Mouse (Mus musculus) hindbrain, postnatal 0 days (tissue): ENCODE measurements around the gene Kcne2. TPM values are rescaled to one million over a fixed set of nuclear protein-coding genes. Genes with fewer than 3 reads are reported as not detected.
A peak's percentile ranks its signal among the peaks of the same experiment; 100 is the strongest.

Source experiments
- ATAC-seq: fragments of 200-750 bp; cut with Nextera tagmentation; 2 replicates; pipeline ENCODE4 v1.8.0; 2017; ENCODE audit warnings: mild to moderate bottlenecking, moderate TSS enrichment, moderate library complexity
- DNase-seq: peaks from one replicate; pipeline ENCODE4 v3.0.0-alpha.2; 2015; ENCODE audit warnings: low spot score
- H3K27ac ChIP-seq: fragments of 300-500 bp; sonication (generic); 2 replicates; pipeline ENCODE4 v1.5.1; 2014; ENCODE audit warnings: mild to moderate bottlenecking
- H3K27me3 ChIP-seq: fragments of 300-500 bp; sonication (generic); 2 replicates; pipeline ENCODE4 v1.6.1; 2014; ENCODE audit warnings: low read length, mixed read lengths; ENCODE audit not compliant: insufficient read depth
- H3K36me3 ChIP-seq: fragments of 300-500 bp; sonication (generic); 2 replicates; pipeline ENCODE4 v1.6.1; 2014; ENCODE audit warnings: low read length, mixed read lengths; ENCODE audit not compliant: insufficient read depth
- H3K4me1 ChIP-seq: fragments of 300-500 bp; sonication (generic); 2 replicates; pipeline ENCODE4 v1.6.1; 2014; ENCODE audit warnings: antibody characterized with exemption, low read length, mixed read lengths; ENCODE audit not compliant: insufficient read depth
- H3K4me2 ChIP-seq: fragments of 300-500 bp; sonication (generic); 2 replicates; pipeline ENCODE4 v1.6.1; 2014; ENCODE audit warnings: low read depth, mild to moderate bottlenecking, low read length, moderate library complexity, mixed read lengths
- H3K4me3 ChIP-seq: fragments of 300-500 bp; sonication (generic); 2 replicates; pipeline ENCODE4 v1.5.1; 2014; ENCODE audit warnings: low read length
- H3K9ac ChIP-seq: fragments of 300-500 bp; sonication (generic); replicated peaks from 2 replicates; pipeline ENCODE4 v1.6.1; 2014; ENCODE audit warnings: mild to moderate bottlenecking, low read length, moderate library complexity, mixed read lengths
- H3K9me3 ChIP-seq: fragments of 300-500 bp; sonication (generic); 2 replicates; pipeline ENCODE4 v1.6.1; 2016; ENCODE audit warnings: low read length, mixed read lengths
- CTCF ChIP-seq: IDR thresholded peaks from 2 replicates; pipeline ENCODE4 v1.5.1; 2016; ENCODE audit warnings: antibody characterized with exemption, control low read depth, low read depth
- WGBS: fragments of 180-500 bp; shearing (Covaris S2); extraction: QIAGEN DNeasy Blood & Tissue Kit; methylation state at CpG from one replicate; pipeline ENCODE4 v1.1.7; 2014; 5-methylcytosine and 5-hydroxymethylcytosine counted together
- polyA plus RNA-seq: library from polyadenylated mRNA; unstranded; fragments of >200 nt; fragmentation: Nextera tagmentation; extraction: Ambion mirVana; gene quantifications from 2 replicates; pipeline ENCODE4 v1.2.1, GENCODE M21; 2015
- total RNA-seq: library from RNA; depleted of rRNA; stranded (reverse); fragments of >200 nt; gene quantifications from 2 replicates; pipeline ENCODE4 v1.2.3, GENCODE M21; 2014

Kcne2 gene
- total and polyA plus RNA-seq, 2 experiments from 2014 or later = 8.2 to 19.1 TPM

GRCm38 (mm10) chr16:92294267-92294970, 2.2 kb downstream of the Kcne2 start:
- Histone ChIP-seq H3K27me3 (no peaks in the 10 kb centered on the region), H3K9me3 (no peaks in the 10 kb centered on the region), H3K4me1 (no peaks in the 10 kb centered on the region), H3K9ac (no peak overlapping the region), H3K4me2 (no peak overlapping the region), H3K36me3 (no peaks in the 10 kb centered on the region), H3K4me3 (no peak overlapping the region), H3K27ac (no peak overlapping the region)
- ATAC-seq (no peak), DNase-seq (no peak)
- WGBS = 49% methylated on average over 12 of the region's 12 CpGs
- TF ChIP-seq CTCF = no peak

DNA sequence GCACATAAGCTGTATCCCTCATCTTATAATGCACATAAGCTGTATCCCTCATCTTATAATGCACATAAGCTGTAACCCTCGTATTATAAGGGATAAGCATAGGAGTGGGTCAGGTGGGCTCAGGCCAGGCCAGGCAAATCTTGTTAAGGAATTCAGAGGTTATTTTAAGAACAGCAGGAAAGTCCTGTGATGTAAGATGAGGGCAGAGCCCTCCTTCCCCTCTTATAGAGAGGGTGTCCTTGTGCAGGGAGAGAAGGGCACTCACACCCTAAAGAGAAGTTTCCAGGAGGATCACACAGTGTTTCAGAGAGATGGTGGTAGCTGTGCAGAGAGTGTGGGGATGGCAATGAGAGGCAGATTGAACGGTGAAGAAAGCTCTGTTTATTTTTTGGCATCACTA, 3.1 kb downstream of the Kcne2 start:
- no peak for TF ChIP-seq CTCF
- Histone ChIP-seq H3K4me2 (no peak overlapping the region), H3K4me1 (no peaks in the 10 kb centered on the region), H3K27me3 (no peaks in the 10 kb centered on the region), H3K36me3 (no peaks in the 10 kb centered on the region), H3K4me3 (no peak overlapping the region), H3K27ac (no peak overlapping the region), H3K9me3 (no peaks in the 10 kb centered on the region), H3K9ac (no peak overlapping the region)
- 82% methylated on average over 2 of the region's 2 CpGs for WGBS
- no peak for ATAC-seq
- no peak for DNase-seq

DNA sequence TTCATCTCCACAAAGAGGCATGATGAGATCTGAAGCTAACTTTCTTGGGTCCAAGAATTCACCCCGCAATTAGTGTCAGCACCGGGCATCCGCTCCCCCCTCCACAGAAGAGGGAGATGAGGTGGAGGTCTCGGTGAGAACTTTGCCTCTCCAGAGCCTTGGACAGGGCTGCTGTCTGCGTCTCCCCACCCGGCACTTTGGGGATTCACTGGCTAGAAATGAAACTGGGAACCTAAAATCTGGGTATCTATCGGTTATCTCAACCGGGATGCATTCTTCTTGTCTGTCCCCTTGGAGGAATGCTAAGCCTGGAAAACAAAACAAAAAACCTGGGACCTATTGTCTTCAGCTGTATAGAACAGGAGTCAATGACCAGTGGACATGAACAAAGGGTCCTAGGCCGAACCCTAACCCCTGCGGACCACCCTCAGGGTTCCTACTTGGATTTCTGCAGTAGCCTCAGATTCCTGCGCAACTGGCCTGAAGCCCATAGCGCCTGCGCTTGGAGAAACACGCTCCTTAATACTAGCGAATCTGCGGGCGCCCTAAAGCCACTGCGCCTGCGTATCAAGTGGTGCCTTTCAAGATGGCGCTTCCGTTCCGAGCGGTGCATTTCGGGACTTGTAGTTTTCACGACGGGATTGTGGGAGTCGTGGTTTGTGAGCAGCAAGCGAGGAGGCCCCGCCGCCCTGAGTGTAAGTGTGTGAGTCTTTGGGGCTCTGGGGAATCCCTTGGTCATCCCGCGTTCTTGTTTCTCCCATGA, 8.6 kb downstream of the Kcne2 start, which contains the start of gene Smim11:
Gene Smim11 (plus strand): TSS at position 638 of the 763 bp plus-strand sequence.
- peaks cover 8% of the 10 kb centered on the region; the same call in 1 of the 2 replicates for H3K36me3 ChIP-seq
- peak within 1 kb of the TSS; percentile 90 for H3K4me2 ChIP-seq
- TF ChIP-seq CTCF = no peak
- peak within 1 kb of the TSS; percentile 82 for H3K27ac ChIP-seq
- H3K4me3 ChIP-seq = peak within 1 kb of the TSS; percentile 73
- ATAC-seq = peak; percentile 95
- peak within 1 kb of the TSS; percentile 79 for H3K9ac ChIP-seq
- peak; percentile 99 for DNase-seq
- 8% methylated on average over 32 of the region's 32 CpGs for WGBS
- no peaks in the 10 kb centered on the region for H3K27me3 ChIP-seq
- H3K9me3 ChIP-seq = no peaks in the 10 kb centered on the region
- H3K4me1 ChIP-seq = peaks cover 14% of the 10 kb centered on the region

- Histone ChIP-seq H3K36me3 (peaks cover 13% of the 10 kb centered on the region; the same call in 1 of the 2 replicates), H3K27me3 (no peaks in the 10 kb centered on the region), H3K4me2 (peak overlapping the region; percentile 90), H3K4me1 (peaks cover 14% of the 10 kb centered on the region), H3K27ac (peak overlapping the region; percentile 82), H3K9me3 (no peaks in the 10 kb centered on the region), H3K9ac (peak overlapping the region; percentile 79), H3K4me3 (peak overlapping the region; percentile 73)
- DNase-seq (peak; percentile 55), ATAC-seq (peak; percentile 66)
- TF ChIP-seq CTCF = no peak
- under 1% methylated on average over 12 of the region's 12 CpGs for WGBS
Measured at GRCm38 (mm10) chr16:92301412-92301806, 9.2 kb downstream of the Kcne2 start.

DNA sequence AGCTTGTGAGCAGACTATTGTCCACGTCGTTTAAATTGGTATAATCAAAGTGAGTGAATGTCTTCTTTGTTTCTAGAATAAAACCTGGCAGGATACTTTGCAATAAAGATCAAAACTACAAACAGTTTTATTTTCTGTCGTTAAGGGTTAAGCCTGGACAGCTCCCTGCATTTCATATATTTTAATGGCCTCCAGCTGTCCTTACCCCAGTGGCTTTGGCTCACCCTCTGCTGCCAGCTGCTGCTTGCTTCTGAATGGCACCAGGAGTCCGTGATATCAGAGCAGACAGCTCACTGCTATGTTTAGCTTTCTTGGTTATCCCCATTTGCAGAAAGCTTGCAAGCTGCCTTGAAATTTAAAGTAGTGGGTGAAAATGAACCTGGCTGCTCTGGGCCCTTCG, 9.8 kb downstream of the Kcne2 start:
- Histone ChIP-seq H3K27ac (peak overlapping the region; percentile 82), H3K27me3 (no peaks in the 10 kb centered on the region), H3K9ac (peak overlapping the region; percentile 79), H3K9me3 (no peaks in the 10 kb centered on the region), H3K36me3 (peaks cover 18% of the 10 kb centered on the region; the same call in 1 of the 2 replicates), H3K4me1 (peaks cover 14% of the 10 kb centered on the region), H3K4me2 (peak overlapping the region; percentile 90), H3K4me3 (peak overlapping the region; percentile 73)
- DNase-seq (peak; percentile 65), ATAC-seq (peak; percentile 41; the same call in 1 of the 2 replicates)
- 20% methylated on average over 5 of the region's 5 CpGs for WGBS
- TF ChIP-seq CTCF = no peak

GRCm38 (mm10) chr16:92302506-92302905, 10.3 kb downstream of the Kcne2 start:
- peak overlapping the region; percentile 79; the same call in 1 of the 2 replicates for H3K9ac ChIP-seq
- H3K27me3 ChIP-seq = no peaks in the 10 kb centered on the region
- no peak for DNase-seq
- H3K4me2 ChIP-seq = peak overlapping the region; percentile 90
- no peak for ATAC-seq
- TF ChIP-seq CTCF = no peak
- no peaks in the 10 kb centered on the region for H3K9me3 ChIP-seq
- peaks cover 23% of the 10 kb centered on the region; the same call in 1 of the 2 replicates for H3K36me3 ChIP-seq
- peaks cover 14% of the 10 kb centered on the region for H3K4me1 ChIP-seq
- WGBS = 56% methylated on average over 5 of the region's 5 CpGs
- peak overlapping the region; percentile 73 for H3K4me3 ChIP-seq
- H3K27ac ChIP-seq = peak overlapping the region; percentile 82
